Mouse (Mus musculus): ENCODE data around the gene Fbxo34. TPM values are rescaled to one million over a fixed set of nuclear protein-coding genes. Genes with fewer than 3 reads are reported as not detected.
"Not testable (repeated sequence)": the region's sequence is repeated elsewhere in the genome, so short reads cannot be mapped to it uniquely, and the experiment has no call there.

Fbxo34 gene
- polyA plus RNA-seq, 1 experiment: 51.5 TPM

GRCm38 (mm10) chr14:47527833-47528232 is 77.6 kb downstream of the Fbxo34 start:
- H3K36me3 ChIP-seq (ENCODE audit: control insufficient read depth, insufficient read depth, low read length): peaks cover 3% of the 10 kb centered on the region; the same call in 1 of the 2 replicates
- no peak overlapping the region for H3K27ac ChIP-seq (ENCODE audit: control insufficient read depth, insufficient read depth, low read depth, low read length)
- no peak overlapping the region for H3K4me3 ChIP-seq (ENCODE audit: control insufficient read depth, low read depth, low read length)
- no peaks in the 10 kb centered on the region for H3K4me1 ChIP-seq (ENCODE audit: control insufficient read depth, insufficient read depth, low read length)
- TF ChIP-seq CTCF (IDR thresholded peaks at IDR 0.05; ENCODE audit: control insufficient read depth, insufficient read depth, insufficient replicate concordance, low read depth, low read length) (no peak), POLR2A (IDR thresholded peaks at IDR 0.05; ENCODE audit: control insufficient read depth, low read depth, low read length) (no peak)
- H3K27me3 ChIP-seq (ENCODE audit: control insufficient read depth, insufficient read depth, low read length): no peaks in the 10 kb centered on the region

- Histone ChIP-seq H3K27me3 (ENCODE audit: control insufficient read depth, insufficient read depth, low read length) (no peaks in the 10 kb centered on the region), H3K4me1 (ENCODE audit: control insufficient read depth, insufficient read depth, low read length) (no peaks in the 10 kb centered on the region), H3K27ac (ENCODE audit: control insufficient read depth, insufficient read depth, low read depth, low read length) (no peak overlapping the region), H3K36me3 (ENCODE audit: control insufficient read depth, insufficient read depth, low read length) (peaks cover 3% of the 10 kb centered on the region; the same call in 1 of the 2 replicates), H3K4me3 (ENCODE audit: control insufficient read depth, low read depth, low read length) (no peak overlapping the region)
- no peak for TF ChIP-seq CTCF (IDR thresholded peaks at IDR 0.05; ENCODE audit: control insufficient read depth, insufficient read depth, insufficient replicate concordance, low read depth, low read length)
- TF ChIP-seq POLR2A (IDR thresholded peaks at IDR 0.05; ENCODE audit: control insufficient read depth, low read depth, low read length): no peak
Observed at GRCm38 (mm10) chr14:47528293-47528692, 78.1 kb downstream of the Fbxo34 start.

GRCm38 (mm10) chr14:47529019-47529418 is 78.8 kb downstream of the Fbxo34 start:
- H3K36me3 ChIP-seq (ENCODE audit: control insufficient read depth, insufficient read depth, low read length): peaks cover 3% of the 10 kb centered on the region; the same call in 1 of the 2 replicates
- TF ChIP-seq POLR2A (IDR thresholded peaks at IDR 0.05; ENCODE audit: control insufficient read depth, low read depth, low read length): no peak
- peak; percentile 52; the same call in 1 of the 2 replicates for TF ChIP-seq CTCF (IDR thresholded peaks at IDR 0.05; ENCODE audit: control insufficient read depth, insufficient read depth, insufficient replicate concordance, low read depth, low read length)
- no peaks in the 10 kb centered on the region for H3K4me1 ChIP-seq (ENCODE audit: control insufficient read depth, insufficient read depth, low read length)
- H3K27me3 ChIP-seq (ENCODE audit: control insufficient read depth, insufficient read depth, low read length): no peaks in the 10 kb centered on the region
- no peak overlapping the region for H3K27ac ChIP-seq (ENCODE audit: control insufficient read depth, insufficient read depth, low read depth, low read length)
- H3K4me3 ChIP-seq (ENCODE audit: control insufficient read depth, low read depth, low read length): no peak overlapping the region

- not testable (repeated sequence) for H3K36me3 ChIP-seq (ENCODE audit: control insufficient read depth, insufficient read depth, low read length); H3K27me3 ChIP-seq (ENCODE audit: control insufficient read depth, insufficient read depth, low read length); H3K4me3 ChIP-seq (ENCODE audit: control insufficient read depth, low read depth, low read length); H3K4me1 ChIP-seq (ENCODE audit: control insufficient read depth, insufficient read depth, low read length); H3K27ac ChIP-seq (ENCODE audit: control insufficient read depth, insufficient read depth, low read depth, low read length)
Observed at GRCm38 (mm10) chr14:47529592-47529991, 79.4 kb downstream of the Fbxo34 start.

- Histone ChIP-seq H3K36me3 (ENCODE audit: control insufficient read depth, insufficient read depth, low read length) (peaks cover 3% of the 10 kb centered on the region; the same call in 1 of the 2 replicates), H3K27ac (ENCODE audit: control insufficient read depth, insufficient read depth, low read depth, low read length) (no peak overlapping the region), H3K27me3 (ENCODE audit: control insufficient read depth, insufficient read depth, low read length) (no peaks in the 10 kb centered on the region), H3K4me1 (ENCODE audit: control insufficient read depth, insufficient read depth, low read length) (no peaks in the 10 kb centered on the region), H3K4me3 (ENCODE audit: control insufficient read depth, low read depth, low read length) (no peak overlapping the region)
- no peak for TF ChIP-seq CTCF (IDR thresholded peaks at IDR 0.05; ENCODE audit: control insufficient read depth, insufficient read depth, insufficient replicate concordance, low read depth, low read length)
- TF ChIP-seq POLR2A (IDR thresholded peaks at IDR 0.05; ENCODE audit: control insufficient read depth, low read depth, low read length): no peak
Observed at GRCm38 (mm10) chr14:47532496-47532895, 82.3 kb downstream of the Fbxo34 start.

- H3K27ac ChIP-seq (ENCODE audit: control insufficient read depth, insufficient read depth, low read depth, low read length): peak overlapping the region; percentile 37; the same call in 1 of the 2 replicates
- no peaks in the 10 kb centered on the region for H3K4me1 ChIP-seq (ENCODE audit: control insufficient read depth, insufficient read depth, low read length)
- H3K36me3 ChIP-seq (ENCODE audit: control insufficient read depth, insufficient read depth, low read length): peaks cover under 1% of the 10 kb centered on the region; the same call in 1 of the 2 replicates
- no peaks in the 10 kb centered on the region for H3K27me3 ChIP-seq (ENCODE audit: control insufficient read depth, insufficient read depth, low read length)
- H3K4me3 ChIP-seq (ENCODE audit: control insufficient read depth, low read depth, low read length): no peak overlapping the region
- TF ChIP-seq POLR2A (IDR thresholded peaks at IDR 0.05; ENCODE audit: control insufficient read depth, low read depth, low read length) (no peak), CTCF (IDR thresholded peaks at IDR 0.05; ENCODE audit: control insufficient read depth, insufficient read depth, insufficient replicate concordance, low read depth, low read length) (no peak)
Observed at GRCm38 (mm10) chr14:47533365-47534175, 83.3 kb downstream of the Fbxo34 start.

- H3K27me3 ChIP-seq (ENCODE audit: control insufficient read depth, insufficient read depth, low read length): no peaks in the 10 kb centered on the region
- TF ChIP-seq POLR2A (IDR thresholded peaks at IDR 0.05; ENCODE audit: control insufficient read depth, low read depth, low read length) (no peak), CTCF (IDR thresholded peaks at IDR 0.05; ENCODE audit: control insufficient read depth, insufficient read depth, insufficient replicate concordance, low read depth, low read length) (no peak)
- no peaks in the 10 kb centered on the region for H3K36me3 ChIP-seq (ENCODE audit: control insufficient read depth, insufficient read depth, low read length)
- H3K27ac ChIP-seq (ENCODE audit: control insufficient read depth, insufficient read depth, low read depth, low read length): no peak overlapping the region
- no peaks in the 10 kb centered on the region for H3K4me1 ChIP-seq (ENCODE audit: control insufficient read depth, insufficient read depth, low read length)
- H3K4me3 ChIP-seq (ENCODE audit: control insufficient read depth, low read depth, low read length): no peak overlapping the region
Observed at GRCm38 (mm10) chr14:47534176-47534525, 83.9 kb downstream of the Fbxo34 start.
